Mouse (Mus musculus) ES-E14 (cell line): Measurements from ENCODE around the gene Etfb.

Experiments used
- CHD2 ChIP-seq: IDR thresholded peaks from 2 replicates; pipeline ENCODE4 v1.6.1; 2014; ENCODE audit warnings: mild to moderate bottlenecking, low read depth, low read length, inconsistent platforms
- HCFC1 ChIP-seq: IDR thresholded peaks from 2 replicates; pipeline ENCODE4 v1.6.1; 2012; ENCODE audit warnings: low read length, inconsistent platforms, borderline replicate concordance; ENCODE audit not compliant: insufficient read depth
- ZC3H11A ChIP-seq: IDR thresholded peaks from 2 replicates; pipeline ENCODE4 v1.6.1; 2012; ENCODE audit warnings: low read depth, mild to moderate bottlenecking, inconsistent platforms, low read length, borderline replicate concordance
- ZNF384 ChIP-seq: IDR thresholded peaks from 2 replicates; pipeline ENCODE4 v1.6.1; 2012; ENCODE audit warnings: low read depth, low read length, inconsistent platforms

- TF ChIP-seq HCFC1 (no peak), ZNF384 (no peak), ZC3H11A (no peak), CHD2 (no peak)
Observed at GRCm38 (mm10) chr7:43429500-43429899, 14.4 kb upstream of the Etfb start.
